Mouse (Mus musculus): ENCODE measurements around the gene Epb41l4b. TPM values are rescaled to one million over a fixed set of nuclear protein-coding genes. Genes with fewer than 3 reads are reported as not detected.

Epb41l4b gene
- polyA plus RNA-seq, 1 experiment from 2014 or later = 0.57 TPM

DNA sequence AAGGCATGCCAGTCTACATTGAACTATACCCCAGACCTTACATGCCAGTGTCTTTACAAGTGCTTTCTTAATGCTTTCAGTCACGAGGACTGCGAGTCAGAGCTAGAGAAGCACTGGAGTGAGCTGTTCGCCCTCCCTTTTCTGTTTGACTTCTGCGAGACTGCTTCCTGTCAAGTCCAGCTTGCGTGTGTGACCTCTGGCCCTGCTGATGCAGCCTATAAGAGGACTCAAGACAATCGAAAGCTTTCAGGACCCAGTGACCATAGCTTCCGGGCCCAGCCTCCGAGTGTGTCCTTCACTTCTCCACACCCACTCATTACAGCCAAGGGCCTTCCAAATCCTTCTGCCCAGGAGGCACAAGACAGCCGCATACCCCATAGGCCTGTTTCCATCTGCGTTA is 32.1 kb upstream of the Epb41l4b start:
- no peaks in the 10 kb centered on the region for H3K27me3 ChIP-seq (ENCODE audit: control insufficient read depth, insufficient read depth, low read length)
- H3K4me3 ChIP-seq (ENCODE audit: low read depth, low read length) = no peak overlapping the region
- no peaks in the 10 kb centered on the region for H3K36me3 ChIP-seq (ENCODE audit: control insufficient read depth, insufficient read depth, low read length)
- WGBS = 78% methylated on average over 10 of the region's 10 CpGs
- no peak for DNase-seq (ENCODE audit: low spot score)
- no peak overlapping the region for H3K4me2 ChIP-seq (ENCODE audit: low read depth, low read length, severe bottlenecking)
- ATAC-seq (replicated peaks; ENCODE audit: low FRiP score) = no peak
- H3K27ac ChIP-seq (ENCODE audit: low read depth, low read length) = no peak overlapping the region
- no peaks in the 10 kb centered on the region for H3K4me1 ChIP-seq (replicated peaks; ENCODE audit: control insufficient read depth, insufficient read depth, low read length)
- no peaks in the 10 kb centered on the region for H3K9me3 ChIP-seq (ENCODE audit: control insufficient read depth, low read length)
- H3K9ac ChIP-seq (ENCODE audit: low read length) = no peak overlapping the region

DNA sequence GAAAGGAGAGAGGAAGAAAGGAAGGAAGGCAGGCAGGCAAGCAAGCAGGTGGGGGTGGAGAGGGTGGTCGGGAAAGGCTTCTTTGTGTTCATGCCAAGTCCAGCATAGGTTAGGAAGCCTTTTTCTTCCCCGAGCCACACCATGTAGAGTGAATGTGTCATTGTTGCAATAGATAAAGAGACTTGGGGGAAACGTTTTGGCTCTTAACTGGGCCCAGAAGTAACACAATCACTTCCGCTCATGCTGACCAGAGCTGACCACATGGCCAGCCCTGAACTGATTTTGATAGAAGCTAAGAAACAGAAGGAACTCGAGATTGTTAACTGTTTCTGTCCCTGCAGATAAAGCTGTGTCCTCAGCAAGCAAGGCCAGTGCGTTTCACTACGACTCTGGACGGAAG is 29.6 kb upstream of the Epb41l4b start:
- DNase-seq (ENCODE audit: low spot score) (no peak), ATAC-seq (replicated peaks; ENCODE audit: low FRiP score) (no peak)
- H3K27ac ChIP-seq (ENCODE audit: low read depth, low read length) = no peak overlapping the region
- no peak overlapping the region for H3K4me3 ChIP-seq (ENCODE audit: low read depth, low read length)
- 64% methylated on average over 8 of the region's 8 CpGs for WGBS
- H3K9ac ChIP-seq (ENCODE audit: low read length) = no peak overlapping the region
- no peaks in the 10 kb centered on the region for H3K4me1 ChIP-seq (replicated peaks; ENCODE audit: control insufficient read depth, insufficient read depth, low read length)
- no peaks in the 10 kb centered on the region for H3K9me3 ChIP-seq (ENCODE audit: control insufficient read depth, low read length)
- H3K27me3 ChIP-seq (ENCODE audit: control insufficient read depth, insufficient read depth, low read length) = no peaks in the 10 kb centered on the region
- no peaks in the 10 kb centered on the region for H3K36me3 ChIP-seq (ENCODE audit: control insufficient read depth, insufficient read depth, low read length)
- no peak overlapping the region for H3K4me2 ChIP-seq (ENCODE audit: low read depth, low read length, severe bottlenecking)

DNA sequence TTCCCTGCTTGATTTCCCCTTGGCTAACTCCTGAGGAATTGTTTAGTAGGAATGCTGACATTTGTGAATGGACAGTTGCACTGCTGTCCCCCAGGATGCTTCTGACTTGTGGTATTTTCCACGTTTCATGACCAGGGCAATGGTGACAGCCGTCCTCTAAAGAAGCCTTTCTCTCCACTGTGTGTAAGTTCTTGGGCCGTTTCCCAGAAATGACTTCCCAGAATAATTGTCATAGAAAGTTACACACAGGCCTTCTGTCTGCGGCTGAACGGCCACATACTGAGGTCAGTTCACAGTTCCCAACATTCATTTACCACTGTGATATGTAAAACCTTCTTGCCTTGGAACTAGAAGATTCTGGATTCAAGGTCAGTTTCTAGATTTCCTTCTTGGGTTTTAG is 28.6 kb upstream of the Epb41l4b start:
- H3K9me3 ChIP-seq (ENCODE audit: control insufficient read depth, low read length) = no peaks in the 10 kb centered on the region
- no peaks in the 10 kb centered on the region for H3K27me3 ChIP-seq (ENCODE audit: control insufficient read depth, insufficient read depth, low read length)
- H3K4me3 ChIP-seq (ENCODE audit: low read depth, low read length) = no peak overlapping the region
- ATAC-seq (replicated peaks; ENCODE audit: low FRiP score) (no peak), DNase-seq (ENCODE audit: low spot score) (no peak)
- H3K4me2 ChIP-seq (ENCODE audit: low read depth, low read length, severe bottlenecking) = no peak overlapping the region
- H3K9ac ChIP-seq (ENCODE audit: low read length) = no peak overlapping the region
- no peak overlapping the region for H3K27ac ChIP-seq (ENCODE audit: low read depth, low read length)
- WGBS = 82% methylated on average over 5 of the region's 5 CpGs
- H3K36me3 ChIP-seq (ENCODE audit: control insufficient read depth, insufficient read depth, low read length) = no peaks in the 10 kb centered on the region
- H3K4me1 ChIP-seq (replicated peaks; ENCODE audit: control insufficient read depth, insufficient read depth, low read length) = no peaks in the 10 kb centered on the region

GRCm38 (mm10) chr4:57168680-57169079 is 25.4 kb upstream of the Epb41l4b start:
- no peak for DNase-seq (ENCODE audit: low spot score)
- no peaks in the 10 kb centered on the region for H3K27me3 ChIP-seq (ENCODE audit: control insufficient read depth, insufficient read depth, low read length)
- H3K4me2 ChIP-seq (ENCODE audit: low read depth, low read length, severe bottlenecking) = no peak overlapping the region
- ATAC-seq (replicated peaks; ENCODE audit: low FRiP score) = no peak
- H3K4me1 ChIP-seq (replicated peaks; ENCODE audit: control insufficient read depth, insufficient read depth, low read length) = no peaks in the 10 kb centered on the region
- H3K36me3 ChIP-seq (ENCODE audit: control insufficient read depth, insufficient read depth, low read length) = no peaks in the 10 kb centered on the region
- H3K4me3 ChIP-seq (ENCODE audit: low read depth, low read length) = no peak overlapping the region
- H3K9ac ChIP-seq (ENCODE audit: low read length) = no peak overlapping the region
- WGBS = 83% methylated on average over 3 of the region's 3 CpGs
- H3K9me3 ChIP-seq (ENCODE audit: control insufficient read depth, low read length) = no peaks in the 10 kb centered on the region
- H3K27ac ChIP-seq (ENCODE audit: low read depth, low read length) = no peak overlapping the region

DNA sequence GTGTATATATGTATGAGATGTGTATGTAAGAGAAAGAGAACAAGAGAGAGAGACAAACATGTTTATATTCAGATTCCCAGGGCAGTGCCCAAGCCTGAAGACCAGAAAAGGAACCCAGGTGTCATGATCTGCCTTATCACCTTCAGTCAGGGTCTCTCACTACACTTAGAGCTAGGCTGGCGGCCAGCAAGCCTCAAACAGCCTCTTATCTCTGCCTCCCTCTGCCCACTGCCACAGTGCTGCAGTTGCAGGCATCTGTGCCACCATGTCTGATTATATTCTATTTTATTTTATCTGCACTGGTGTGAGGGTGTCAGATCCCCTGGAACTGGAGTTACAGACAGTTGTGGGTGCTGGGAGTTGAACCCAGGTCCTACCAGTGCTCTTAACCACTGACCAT is 25.0 kb upstream of the Epb41l4b start:
- Histone ChIP-seq H3K9ac (ENCODE audit: low read length) (no peak overlapping the region), H3K9me3 (ENCODE audit: control insufficient read depth, low read length) (no peaks in the 10 kb centered on the region), H3K4me1 (replicated peaks; ENCODE audit: control insufficient read depth, insufficient read depth, low read length) (peaks cover 2% of the 10 kb centered on the region; the same call in 1 of the 2 replicates), H3K36me3 (ENCODE audit: control insufficient read depth, insufficient read depth, low read length) (no peaks in the 10 kb centered on the region), H3K4me3 (ENCODE audit: low read depth, low read length) (no peak overlapping the region), H3K4me2 (ENCODE audit: low read depth, low read length, severe bottlenecking) (no peak overlapping the region), H3K27ac (ENCODE audit: low read depth, low read length) (no peak overlapping the region; the same call in 1 of the 2 replicates), H3K27me3 (ENCODE audit: control insufficient read depth, insufficient read depth, low read length) (no peaks in the 10 kb centered on the region)
- no peak for DNase-seq (ENCODE audit: low spot score)
- ATAC-seq (replicated peaks; ENCODE audit: low FRiP score) = no peak
- WGBS = 90% methylated on average over 1 of the region's 1 CpGs

DNA sequence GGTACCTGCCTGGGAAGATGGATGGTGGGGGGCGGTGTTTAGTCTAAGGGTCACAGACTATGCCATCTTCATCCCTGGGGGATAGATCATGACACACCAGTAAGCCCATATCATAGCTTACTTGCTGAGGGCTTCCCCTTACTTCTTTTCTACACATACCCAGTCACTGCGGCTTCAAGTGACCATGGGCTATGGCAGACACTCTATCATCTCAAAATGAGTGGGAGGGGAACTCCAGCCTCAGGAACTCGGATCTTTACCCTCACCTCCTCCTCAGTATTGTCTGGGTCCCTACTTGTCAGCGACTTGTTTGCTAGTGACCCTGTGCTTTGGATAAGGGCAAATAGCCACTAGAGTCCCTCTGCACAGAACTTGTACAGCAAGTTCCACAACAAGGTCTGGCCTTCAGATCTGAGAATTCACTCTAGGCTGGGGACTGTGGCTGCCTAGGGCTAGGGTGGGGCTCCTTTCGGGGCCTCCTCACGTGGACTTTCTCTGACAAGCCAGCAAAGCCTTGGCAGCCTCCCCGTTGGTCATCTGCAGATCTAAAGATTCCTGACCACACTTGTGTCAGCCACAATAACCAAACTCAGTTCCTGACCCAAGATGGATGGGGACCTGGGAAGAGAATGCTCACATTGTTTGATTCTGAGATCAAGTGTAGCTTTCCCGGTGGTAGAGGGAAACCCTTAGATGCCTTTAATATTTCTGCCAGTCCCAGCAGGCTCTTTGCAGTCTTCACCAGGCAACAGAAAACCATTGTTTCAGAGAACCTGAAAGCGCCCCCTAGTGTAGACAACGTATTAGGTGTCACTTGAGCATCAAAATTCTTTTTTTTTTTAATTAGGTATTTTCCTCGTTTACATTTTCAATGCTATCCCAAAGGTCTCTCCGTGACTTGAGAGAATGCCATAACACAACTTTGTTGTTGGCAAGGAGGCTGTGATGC is 24.0 kb upstream of the Epb41l4b start:
- ATAC-seq (replicated peaks; ENCODE audit: low FRiP score) = no peak
- no peak for DNase-seq (ENCODE audit: low spot score)
- 56% methylated on average over 12 of the region's 12 CpGs for WGBS
- Histone ChIP-seq H3K9me3 (ENCODE audit: control insufficient read depth, low read length) (no peaks in the 10 kb centered on the region), H3K4me1 (replicated peaks; ENCODE audit: control insufficient read depth, insufficient read depth, low read length) (peaks cover 7% of the 10 kb centered on the region; the same call in 1 of the 2 replicates), H3K27me3 (ENCODE audit: control insufficient read depth, insufficient read depth, low read length) (no peaks in the 10 kb centered on the region), H3K27ac (ENCODE audit: low read depth, low read length) (no peak overlapping the region), H3K9ac (ENCODE audit: low read length) (no peak overlapping the region), H3K4me2 (ENCODE audit: low read depth, low read length, severe bottlenecking) (no peak overlapping the region), H3K4me3 (ENCODE audit: low read depth, low read length) (no peak overlapping the region), H3K36me3 (ENCODE audit: control insufficient read depth, insufficient read depth, low read length) (no peaks in the 10 kb centered on the region)

DNA sequence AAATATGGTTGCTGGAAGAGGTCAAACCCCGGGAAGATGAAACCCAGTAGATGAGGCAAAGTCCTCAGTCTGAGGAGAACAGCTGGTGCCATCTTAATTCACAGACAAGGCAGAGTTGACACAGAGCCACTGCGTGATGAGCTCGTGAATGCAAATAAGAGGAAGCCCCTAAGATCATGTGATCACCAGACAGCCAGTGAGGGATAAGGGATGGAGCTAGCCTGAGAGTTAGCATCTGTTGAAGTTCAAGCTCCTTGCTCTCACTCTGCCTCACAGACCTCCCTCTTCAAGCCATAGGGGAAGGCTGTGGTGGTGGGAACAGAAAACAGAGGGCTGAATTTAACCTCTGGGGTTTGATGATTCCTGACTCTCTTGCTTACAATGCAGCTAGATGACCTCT is 22.4 kb upstream of the Epb41l4b start:
- 64% methylated on average over 3 of the region's 3 CpGs for WGBS
- no peak for ATAC-seq (replicated peaks; ENCODE audit: low FRiP score)
- Histone ChIP-seq H3K4me1 (replicated peaks; ENCODE audit: control insufficient read depth, insufficient read depth, low read length) (peaks cover 7% of the 10 kb centered on the region; the same call in 1 of the 2 replicates), H3K9ac (ENCODE audit: low read length) (no peak overlapping the region), H3K27me3 (ENCODE audit: control insufficient read depth, insufficient read depth, low read length) (no peaks in the 10 kb centered on the region), H3K4me2 (ENCODE audit: low read depth, low read length, severe bottlenecking) (no peak overlapping the region), H3K27ac (ENCODE audit: low read depth, low read length) (no peak overlapping the region), H3K36me3 (ENCODE audit: control insufficient read depth, insufficient read depth, low read length) (no peaks in the 10 kb centered on the region), H3K4me3 (ENCODE audit: low read depth, low read length) (no peak overlapping the region), H3K9me3 (ENCODE audit: control insufficient read depth, low read length) (no peaks in the 10 kb centered on the region)
- no peak for DNase-seq (ENCODE audit: low spot score)

DNA sequence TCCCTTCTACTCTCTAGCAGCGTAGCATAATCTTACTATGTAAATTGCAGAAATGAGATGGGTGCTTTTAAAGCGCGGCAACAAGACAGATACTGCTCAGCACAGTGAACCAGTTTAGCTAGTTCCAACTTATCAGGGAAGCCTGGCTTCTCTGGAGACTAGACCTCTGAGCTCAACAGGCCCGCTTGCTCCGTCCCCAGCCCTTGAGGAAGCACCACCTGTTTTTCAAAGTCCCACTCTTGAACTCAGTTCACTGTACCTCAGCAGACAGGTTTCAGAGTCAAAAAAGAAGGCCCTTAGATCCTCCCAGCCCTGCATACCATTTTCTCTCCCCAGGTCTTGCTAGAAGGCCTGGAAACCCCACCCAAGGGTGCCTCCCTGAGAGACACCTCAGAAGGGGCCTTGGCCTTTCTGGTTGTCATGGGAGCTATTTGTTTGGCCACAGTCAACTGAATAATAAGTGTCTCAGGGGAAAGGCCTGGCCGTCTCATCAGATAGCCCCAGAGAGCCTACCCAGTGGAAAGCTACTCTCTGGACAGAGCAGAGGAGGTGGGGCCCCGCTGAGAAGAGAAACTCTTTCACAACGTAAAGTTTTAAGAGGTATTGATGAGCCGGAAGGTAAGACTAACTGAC is 21.5 kb upstream of the Epb41l4b start:
- Histone ChIP-seq H3K9ac (ENCODE audit: low read length) (no peak overlapping the region), H3K27me3 (ENCODE audit: control insufficient read depth, insufficient read depth, low read length) (no peaks in the 10 kb centered on the region), H3K4me1 (replicated peaks; ENCODE audit: control insufficient read depth, insufficient read depth, low read length) (peaks cover 7% of the 10 kb centered on the region; the same call in 1 of the 2 replicates), H3K4me2 (ENCODE audit: low read depth, low read length, severe bottlenecking) (no peak overlapping the region), H3K27ac (ENCODE audit: low read depth, low read length) (no peak overlapping the region), H3K9me3 (ENCODE audit: control insufficient read depth, low read length) (no peaks in the 10 kb centered on the region), H3K36me3 (ENCODE audit: control insufficient read depth, insufficient read depth, low read length) (no peaks in the 10 kb centered on the region), H3K4me3 (ENCODE audit: low read depth, low read length) (no peak overlapping the region)
- 93% methylated on average over 9 of the region's 9 CpGs for WGBS
- ATAC-seq (replicated peaks; ENCODE audit: low FRiP score) (no peak), DNase-seq (ENCODE audit: low spot score) (no peak)
